ENCODE assay signal across 8 mouse cellular contexts in the genomic region with DNA sequence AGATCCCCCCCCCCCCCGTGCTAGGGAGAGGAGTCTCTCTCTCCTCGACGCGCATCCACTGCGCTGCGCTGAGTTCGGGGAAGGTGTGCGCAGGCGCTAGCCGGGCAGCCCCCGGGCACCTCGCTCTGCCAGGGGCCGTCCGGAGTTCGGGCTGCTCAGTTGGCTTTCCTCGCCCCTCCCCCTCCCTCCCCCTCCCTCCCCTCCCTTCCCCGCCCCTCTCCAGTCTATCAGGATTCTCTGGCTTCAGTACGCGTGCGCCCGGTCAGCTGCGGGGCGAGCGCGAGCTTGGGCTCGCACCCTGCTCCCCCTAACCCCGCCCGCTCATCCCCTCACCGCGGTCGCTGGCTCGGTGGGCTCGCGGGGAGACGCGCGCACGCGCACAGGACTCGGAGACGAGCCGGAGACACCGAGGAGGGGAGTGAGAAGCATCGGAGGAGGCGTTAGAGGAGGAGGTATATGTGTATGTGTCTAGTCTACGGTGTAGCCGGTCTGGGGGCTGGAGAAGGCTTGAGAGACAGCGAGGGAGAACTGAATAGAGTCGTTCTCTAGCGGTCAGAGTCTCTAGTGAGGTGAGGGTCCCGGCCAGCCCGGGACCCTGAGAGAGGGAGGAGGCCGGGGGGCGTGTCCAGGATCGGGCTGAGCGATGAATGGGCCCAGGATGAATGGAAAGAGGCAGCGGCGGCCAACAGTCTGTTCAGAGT. TPM values are rescaled to one million over a fixed set of nuclear protein-coding genes. Genes with fewer than 3 reads are reported as not detected.
DNase-seq lines count a peak whose midpoint lies in the region; ATAC-seq and TF ChIP-seq lines count a peak whose summit lies in the region.

No protein-coding gene starts in this region.

- peak overlapping the region; percentile 19; the same call in 1 of the 2 replicates for H3K27ac ChIP-seq in cerebellum, adult 2 months (ENCODE audit: insufficient read depth, low read length)
- peak overlapping the region; percentile 39 for H3K27ac ChIP-seq in lung, embryonic 16.5 days (ENCODE audit: low read length)

- no peak for TF ChIP-seq CTCF in cerebellum, adult 2 months (IDR thresholded peaks at IDR 0.05; ENCODE audit: borderline replicate concordance, insufficient read depth, low read depth, low read length)

- no peaks in the 10 kb centered on the region for H3K36me3 ChIP-seq in lung, embryonic 16.5 days (ENCODE audit: control insufficient read depth, insufficient read depth, low read length)

- no peaks in the 10 kb centered on the region for H3K27me3 ChIP-seq in cerebellum, adult 2 months (ENCODE audit: control insufficient read depth, insufficient read depth, low read length)
- H3K27me3 ChIP-seq in lung, embryonic 16.5 days (ENCODE audit: control insufficient read depth, insufficient read depth, low read depth, low read length): no peaks in the 10 kb centered on the region; the same call in 1 of the 2 replicates

- H3K4me1 ChIP-seq in cerebellum, adult 2 months (ENCODE audit: control insufficient read depth, insufficient read depth, low read length): no peaks in the 10 kb centered on the region
- no peaks in the 10 kb centered on the region; the same call in 1 of the 2 replicates for H3K4me1 ChIP-seq in lung, embryonic 16.5 days (replicated peaks; ENCODE audit: control insufficient read depth, insufficient read depth, low read length)

- 11% methylated on average over 37 of the region's 58 CpGs for WGBS in cerebellum, adult 2 months
- WGBS in lung, embryonic 16.5 days: 8% methylated on average over 37 of the region's 58 CpGs

- peak overlapping the region; percentile 61 for H3K9ac ChIP-seq in lung, embryonic 16.5 days (ENCODE audit: low read length)

- 0 out of 2 replicates have a peak, but pooled peaks have one; percentile 15 for TF ChIP-seq POLR2A in cerebellum, adult 2 months (IDR thresholded peaks at IDR 0.05; ENCODE audit: borderline replicate concordance, insufficient read depth, low read length)

- peak overlapping the region; percentile 62 for H3K4me2 ChIP-seq in lung, embryonic 16.5 days (ENCODE audit: low read depth, low read length)

- DNase-seq in Muller cell, postnatal 12 days (ENCODE audit: inconsistent ontology term): peak; percentile 89
- DNase-seq in cerebellum, adult 2 months: peak; percentile 67 to 71
- peak; percentile 81 for DNase-seq in forelimb bud, embryonic 11.5 days (ENCODE audit: low read depth, low spot score)
- DNase-seq in heart, postnatal 4 days: peak; percentile 68
- DNase-seq in layer of hippocampus, adult 9-11 months: peak; percentile 74
- peak; percentile 75 for DNase-seq in retina, postnatal 7 days (ENCODE audit: low read depth, low spot score)
- peak; percentile 72 to 73 for DNase-seq in urinary bladder, postnatal 4 days (ENCODE audit: low spot score in 2 of 2)

- peak overlapping the region; percentile 63 for H3K4me3 ChIP-seq in cerebellum, adult 2 months (replicated peaks; ENCODE audit: insufficient read depth, low read depth, low read length)
- H3K4me3 ChIP-seq in lung, embryonic 16.5 days (ENCODE audit: low read length): peak overlapping the region; percentile 57

- ATAC-seq in lung, embryonic 16.5 days (ENCODE audit: low read depth): peak; percentile 91

- no peaks in the 10 kb centered on the region for H3K9me3 ChIP-seq in lung, embryonic 16.5 days (ENCODE audit: control insufficient read depth, low read length)

RNA-seq across cellular contexts. Expression of gene Wnk3, which starts 28.5 kb away (rescaled TPM):
- 8.2 and 9.0 TPM in 2 replicates for polyA plus RNA-seq in cerebellum, adult 2 months (2012; rRNA removed)
- total RNA-seq in heart, postnatal 4 days (2021): 1 to 10 TPM in 1 of 2 experiments, under 1 TPM in 1; 0.98 to 1.2 TPM
- polyA plus RNA-seq in lung, embryonic 16.5 days (2015; fragmentation: Nextera tagmentation; extraction: Ambion mirVana): 0.92 and 1.1 TPM in 2 replicates

Comparison
In these comparisons a context has a peak if more than half of its experiments do, and no peak if none do; other contexts are left out.
1. Peak in every context shown above with its lines: DNase-seq, ATAC-seq, H3K4me3 ChIP-seq and H3K27ac ChIP-seq.